ENCODE assay signal across 13 mouse cellular contexts in the genomic region with DNA sequence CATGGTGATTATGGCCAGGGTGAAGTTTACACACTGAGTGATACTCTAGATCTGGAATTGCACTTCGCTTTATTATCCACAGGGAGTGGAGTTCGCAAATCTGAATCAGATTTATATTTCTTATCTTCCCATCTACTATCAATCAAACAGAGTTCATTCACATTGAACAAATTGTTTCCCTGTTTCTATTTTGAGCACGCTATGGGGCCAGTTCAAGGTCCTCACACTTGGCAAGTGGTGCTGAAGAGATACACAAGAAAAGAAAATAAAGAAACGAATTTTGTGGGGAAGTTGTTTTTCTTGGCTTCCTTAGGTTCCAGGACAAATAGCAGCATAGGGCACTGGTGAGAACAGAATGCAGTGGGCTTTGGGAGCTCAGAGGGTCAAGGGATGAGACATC.
"Had no signal": no experiment of that assay in that cellular context is flagged by ENCODE, and none has a peak within 500 bp of the region (broad histone marks: within the 10 kb centered on the region; RNA-seq: fewer than 3 reads in every experiment).

No protein-coding gene starts in this region.

- H3K9me3 ChIP-seq: liver, embryonic 15.5 days; midbrain, embryonic 10.5 days; neural tube, embryonic 15.5 days had no signal

- ATAC-seq: lung, postnatal 0 days had no signal

- H3K4me1 ChIP-seq: limb, embryonic 12.5 days; liver, embryonic 15.5 days; midbrain, embryonic 10.5 days; neural tube, embryonic 15.5 days had no signal

- H3K4me2 ChIP-seq: limb, embryonic 12.5 days; liver, embryonic 11.5 days; liver, embryonic 15.5 days; neural tube, embryonic 15.5 days had no signal

- H3K4me3 ChIP-seq: layer of hippocampus, adult 2 months; limb, embryonic 12.5 days; liver, embryonic 15.5 days; midbrain, embryonic 10.5 days; myocyte; neural tube, embryonic 15.5 days had no signal

- H3K36me3 ChIP-seq: limb, embryonic 12.5 days; midbrain, embryonic 10.5 days; neural tube, embryonic 15.5 days had no signal

- H3K27ac ChIP-seq: layer of hippocampus, adult 2 months; limb, embryonic 12.5 days; liver, embryonic 15.5 days; midbrain, embryonic 10.5 days; neural tube, embryonic 15.5 days; stomach, postnatal 0 days had no signal

- H3K9ac ChIP-seq: limb, embryonic 12.5 days; liver, embryonic 15.5 days; neural tube, embryonic 15.5 days had no signal

- H3K27me3 ChIP-seq: limb, embryonic 12.5 days; liver, embryonic 15.5 days; neural tube, embryonic 15.5 days had no signal

- DNase-seq: lung, adult 2 months; lung, postnatal 36 days; midbrain, embryonic 14.5 days; thymus, postnatal 4 days had no signal
